28 mouse cellular contexts compared by ENCODE assay signal in genomic region chr5:15849520-15849919, GRCm38 (mm10).
DNase-seq lines count a peak whose midpoint lies in the region; ATAC-seq and TF ChIP-seq lines count a peak whose summit lies in the region.
"Had no signal": no experiment of that assay in that cellular context is flagged by ENCODE, and none has a peak within 500 bp of the region (broad histone marks: within the 10 kb centered on the region; RNA-seq: fewer than 3 reads in every experiment).

No protein-coding gene starts in this region.

- H3K4me3 ChIP-seq in hindbrain, embryonic 14.5 days (replicated peaks; ENCODE audit: low read length), result no peak overlapping the region
- no peak overlapping the region for H3K4me3 ChIP-seq in hindbrain, postnatal 0 days (ENCODE audit: low read length)
- H3K4me3 ChIP-seq in midbrain, embryonic 16.5 days (ENCODE audit: low read depth, low read length), result no peak overlapping the region
- no peak overlapping the region for H3K4me3 ChIP-seq in midbrain, embryonic 10.5 days
- H3K4me3 ChIP-seq: embryonic facial prominence, embryonic 12.5 days; embryonic facial prominence, embryonic 15.5 days; gastrocnemius, adult 2 months; heart, embryonic 12.5 days; heart, embryonic 15.5 days; hindbrain, embryonic 12.5 days; intestine, embryonic 15.5 days had no signal

- ATAC-seq in hindbrain, embryonic 14.5 days (ENCODE audit: low FRiP score), result no peak
- no peak for ATAC-seq in hindbrain, postnatal 0 days
- ATAC-seq in midbrain, embryonic 16.5 days, result 0 out of 2 replicates have a peak, but pooled peaks have one; percentile 19
- ATAC-seq: Patski had no signal

- H3K36me3 ChIP-seq in hindbrain, embryonic 14.5 days (replicated peaks; ENCODE audit: control insufficient read depth, insufficient read depth), result no peaks in the 10 kb centered on the region
- no peaks in the 10 kb centered on the region for H3K36me3 ChIP-seq in hindbrain, postnatal 0 days (ENCODE audit: insufficient read depth, low read length)
- H3K36me3 ChIP-seq in midbrain, embryonic 16.5 days (ENCODE audit: control insufficient read depth, insufficient read depth, low read length), result no peaks in the 10 kb centered on the region
- H3K36me3 ChIP-seq in midbrain, embryonic 10.5 days, result no peaks in the 10 kb centered on the region
- H3K36me3 ChIP-seq: embryonic facial prominence, embryonic 12.5 days; embryonic facial prominence, embryonic 15.5 days; G1E; heart, embryonic 12.5 days; heart, embryonic 15.5 days; hindbrain, embryonic 12.5 days; intestine, embryonic 15.5 days had no signal

- DNase-seq in hindbrain, embryonic 14.5 days (ENCODE audit: low spot score), result peak; percentile 32
- DNase-seq in hindbrain, postnatal 0 days (ENCODE audit: low spot score), result no peak
- no peak for DNase-seq in midbrain, embryonic 10.5 days (ENCODE audit: low spot score)
- peak; percentile 27 for DNase-seq in brain, embryonic 14.5 days (ENCODE audit: low read depth)
- DNase-seq in urinary bladder, postnatal 14 days (ENCODE audit: low spot score), result no peak
- DNase-seq: adrenal gland, postnatal 10 days; adrenal gland, postnatal 36 days; B cell, adult 2 months; cerebellum, adult 11 months; cerebellum, adult 2 months; cerebellum, adult 9-11 months; cerebellum, postnatal 25 days; gastrocnemius, adult 2 months; gastrocnemius, postnatal 14 days; heart, adult 18-20 months; heart, postnatal 10 days; heart, postnatal 36 days had no signal

- H3K27me3 ChIP-seq in hindbrain, embryonic 14.5 days (ENCODE audit: control insufficient read depth, insufficient read depth, low read length), result no peaks in the 10 kb centered on the region
- H3K27me3 ChIP-seq in hindbrain, postnatal 0 days (ENCODE audit: insufficient read depth, low read length), result no peaks in the 10 kb centered on the region
- no peaks in the 10 kb centered on the region for H3K27me3 ChIP-seq in midbrain, embryonic 16.5 days (ENCODE audit: control insufficient read depth, insufficient read depth, low read depth, low read length)
- H3K27me3 ChIP-seq in midbrain, embryonic 10.5 days (ENCODE audit: low read depth, poor library complexity, severe bottlenecking), result no peaks in the 10 kb centered on the region
- H3K27me3 ChIP-seq: CH12.LX; embryonic facial prominence, embryonic 12.5 days; embryonic facial prominence, embryonic 15.5 days; heart, embryonic 12.5 days; heart, embryonic 15.5 days; hindbrain, embryonic 12.5 days; intestine, embryonic 15.5 days had no signal

- H3K4me1 ChIP-seq in hindbrain, embryonic 14.5 days (replicated peaks; ENCODE audit: control insufficient read depth, insufficient read depth, low read length), result peaks cover 9% of the 10 kb centered on the region; the same call in 1 of the 2 replicates
- H3K4me1 ChIP-seq in hindbrain, postnatal 0 days (ENCODE audit: insufficient read depth, low read length), result no peaks in the 10 kb centered on the region
- H3K4me1 ChIP-seq in midbrain, embryonic 16.5 days (ENCODE audit: control insufficient read depth, insufficient read depth, low read length), result peaks cover 7% of the 10 kb centered on the region; the same call in 1 of the 2 replicates
- H3K4me1 ChIP-seq in midbrain, embryonic 10.5 days, result peaks cover 4% of the 10 kb centered on the region; the same call in 1 of the 2 replicates
- H3K4me1 ChIP-seq: embryonic facial prominence, embryonic 12.5 days; embryonic facial prominence, embryonic 15.5 days; heart, embryonic 12.5 days; heart, embryonic 15.5 days; intestine, embryonic 15.5 days had no signal

- no peak overlapping the region for H3K9ac ChIP-seq in hindbrain, embryonic 14.5 days
- H3K9ac ChIP-seq in hindbrain, postnatal 0 days (replicated peaks; ENCODE audit: low read length), result no peak overlapping the region
- no peak overlapping the region for H3K9ac ChIP-seq in midbrain, embryonic 16.5 days (ENCODE audit: low read depth, low read length)
- H3K9ac ChIP-seq: embryonic facial prominence, embryonic 12.5 days; embryonic facial prominence, embryonic 15.5 days; forebrain, postnatal 0 days; heart, embryonic 12.5 days; heart, embryonic 15.5 days; hindbrain, embryonic 12.5 days; intestine, embryonic 15.5 days had no signal

- WGBS in hindbrain, embryonic 14.5 days, result 45% methylated on average over 5 of the region's 5 CpGs
- WGBS in hindbrain, postnatal 0 days, result 69% methylated on average over 5 of the region's 5 CpGs
- 67% methylated on average over 5 of the region's 5 CpGs for WGBS in midbrain, embryonic 16.5 days
- WGBS in midbrain, embryonic 10.5 days, result 93% methylated on average over 5 of the region's 5 CpGs

- H3K27ac ChIP-seq in hindbrain, embryonic 14.5 days, result no peak overlapping the region
- no peak overlapping the region for H3K27ac ChIP-seq in hindbrain, postnatal 0 days
- no peak overlapping the region for H3K27ac ChIP-seq in midbrain, embryonic 16.5 days (ENCODE audit: low read length)
- H3K27ac ChIP-seq in midbrain, embryonic 10.5 days (replicated peaks), result no peak overlapping the region
- H3K27ac ChIP-seq: embryonic facial prominence, embryonic 12.5 days; embryonic facial prominence, embryonic 15.5 days; gastrocnemius, adult 2 months; heart, embryonic 15.5 days; hindbrain, embryonic 12.5 days; intestine, embryonic 15.5 days had no signal

- no peak for TF ChIP-seq POLR2A in brain, embryonic 14.5 days (IDR thresholded peaks at IDR 0.05; ENCODE audit: borderline replicate concordance, extremely low read depth, insufficient read depth, insufficient read length, poor library complexity, severe bottlenecking)

- TF ChIP-seq CTCF in hindbrain, postnatal 0 days (IDR thresholded peaks at IDR 0.05; ENCODE audit: low read depth), result no peak
- TF ChIP-seq CTCF in brain, embryonic 14.5 days (IDR thresholded peaks at IDR 0.05; ENCODE audit: borderline replicate concordance, extremely low read depth, insufficient read depth, insufficient read length), result no peak

- H3K9me3 ChIP-seq in hindbrain, embryonic 14.5 days (ENCODE audit: control insufficient read depth, low read length), result no peaks in the 10 kb centered on the region
- H3K9me3 ChIP-seq in hindbrain, postnatal 0 days (ENCODE audit: low read length), result no peaks in the 10 kb centered on the region
- H3K9me3 ChIP-seq in midbrain, embryonic 16.5 days (replicated peaks; ENCODE audit: control insufficient read depth, low read length, poor library complexity, severe bottlenecking), result no peaks in the 10 kb centered on the region
- no peaks in the 10 kb centered on the region for H3K9me3 ChIP-seq in midbrain, embryonic 10.5 days (replicated peaks)
- H3K9me3 ChIP-seq: embryonic facial prominence, embryonic 12.5 days; embryonic facial prominence, embryonic 15.5 days; G1E; heart, embryonic 12.5 days; heart, embryonic 15.5 days; hindbrain, embryonic 12.5 days; intestine, embryonic 15.5 days had no signal

- H3K4me2 ChIP-seq in hindbrain, embryonic 14.5 days (replicated peaks), result no peak overlapping the region
- H3K4me2 ChIP-seq in hindbrain, postnatal 0 days (ENCODE audit: low read depth, low read length), result no peak overlapping the region
- no peak overlapping the region for H3K4me2 ChIP-seq in midbrain, embryonic 16.5 days (ENCODE audit: low read length)
- H3K4me2 ChIP-seq: embryonic facial prominence, embryonic 12.5 days; embryonic facial prominence, embryonic 15.5 days; heart, embryonic 12.5 days; heart, embryonic 15.5 days; intestine, embryonic 15.5 days had no signal

Comparison
In these comparisons a context has a peak if more than half of its experiments do, and no peak if none do; other contexts are left out.
1. DNase-seq: peak in hindbrain, embryonic 14.5 days (single experiment) and brain, embryonic 14.5 days (single experiment); none in hindbrain, postnatal 0 days (single experiment), midbrain, embryonic 10.5 days (single experiment) and urinary bladder, postnatal 14 days (single experiment).